Mouse (Mus musculus): ENCODE data around the gene Srpk2. TPM values are rescaled to one million over a fixed set of nuclear protein-coding genes. Genes with fewer than 3 reads are reported as not detected.
A peak's percentile ranks its signal among the peaks of the same experiment; 100 is the strongest.
"Not testable (repeated sequence)": the region's sequence is repeated elsewhere in the genome, so short reads cannot be mapped to it uniquely, and the experiment has no call there.

Gene Srpk2
- total RNA-seq, 2 experiments from 2014 or later = 40.7 to 44.6 TPM

DNA sequence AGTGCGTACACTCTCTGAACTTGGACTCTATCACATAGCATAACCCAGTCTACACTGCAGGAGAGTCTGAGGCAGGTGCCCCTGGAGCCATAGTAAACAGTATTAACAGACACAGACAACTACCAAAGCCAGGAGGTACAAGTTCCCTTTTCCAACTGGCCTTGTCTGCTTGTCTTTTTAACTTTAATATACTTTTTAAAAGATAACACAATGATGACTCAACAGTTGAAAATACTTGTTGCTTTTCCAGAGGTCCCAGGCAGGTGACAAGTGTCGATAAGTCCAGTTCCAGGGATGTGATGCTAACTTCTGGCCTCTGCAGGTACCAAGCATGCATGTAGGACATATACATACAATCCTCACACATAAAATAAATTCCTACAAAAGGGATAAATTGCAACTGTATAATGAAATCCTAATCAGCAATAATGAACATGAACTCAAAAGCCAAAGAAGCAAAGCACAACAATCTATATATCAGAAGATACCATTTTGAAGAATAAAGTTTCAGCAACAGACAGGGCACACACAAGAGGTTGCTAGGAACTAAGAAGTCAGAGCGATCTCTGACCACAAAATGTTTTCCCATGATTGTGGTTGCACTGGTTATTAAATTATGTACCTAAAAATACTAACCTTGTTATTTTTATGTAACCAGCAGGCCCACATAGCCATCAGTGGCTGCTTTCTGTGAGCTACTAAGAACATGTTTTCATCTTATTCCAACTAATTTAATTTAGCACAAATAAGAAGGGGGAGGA, 105.1 kb downstream of the Srpk2 start:
- intact Hi-C loops (cut with DNase I) = no loop called here
- DNase-seq = no peak

GRCm38 (mm10) chr5:23578322-23578957, 106.0 kb downstream of the Srpk2 start:
- intact Hi-C loops (cut with DNase I) = no loop called here
- DNase-seq = no peak

DNA sequence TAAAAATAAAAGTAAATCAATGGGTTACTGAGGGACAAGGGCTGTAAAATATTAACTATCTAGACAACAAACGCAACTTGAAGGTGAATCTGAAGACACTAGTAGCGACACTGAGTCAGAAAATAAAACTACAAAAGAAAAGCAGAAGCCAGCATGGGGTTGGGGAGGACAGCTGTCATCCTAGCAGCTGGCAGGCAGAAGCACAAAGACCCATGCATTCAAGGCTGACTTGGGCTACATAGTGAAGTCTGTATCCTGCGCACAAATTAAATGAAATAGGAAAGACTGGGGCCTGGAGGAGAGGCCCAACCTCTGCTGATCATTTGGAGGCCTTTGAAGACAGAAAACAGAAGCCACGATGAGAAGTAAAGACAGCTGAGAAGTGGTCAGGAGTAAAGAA, 106.6 kb downstream of the Srpk2 start:
- no peak for DNase-seq
- intact Hi-C loops (cut with DNase I) = no loop called here

DNA sequence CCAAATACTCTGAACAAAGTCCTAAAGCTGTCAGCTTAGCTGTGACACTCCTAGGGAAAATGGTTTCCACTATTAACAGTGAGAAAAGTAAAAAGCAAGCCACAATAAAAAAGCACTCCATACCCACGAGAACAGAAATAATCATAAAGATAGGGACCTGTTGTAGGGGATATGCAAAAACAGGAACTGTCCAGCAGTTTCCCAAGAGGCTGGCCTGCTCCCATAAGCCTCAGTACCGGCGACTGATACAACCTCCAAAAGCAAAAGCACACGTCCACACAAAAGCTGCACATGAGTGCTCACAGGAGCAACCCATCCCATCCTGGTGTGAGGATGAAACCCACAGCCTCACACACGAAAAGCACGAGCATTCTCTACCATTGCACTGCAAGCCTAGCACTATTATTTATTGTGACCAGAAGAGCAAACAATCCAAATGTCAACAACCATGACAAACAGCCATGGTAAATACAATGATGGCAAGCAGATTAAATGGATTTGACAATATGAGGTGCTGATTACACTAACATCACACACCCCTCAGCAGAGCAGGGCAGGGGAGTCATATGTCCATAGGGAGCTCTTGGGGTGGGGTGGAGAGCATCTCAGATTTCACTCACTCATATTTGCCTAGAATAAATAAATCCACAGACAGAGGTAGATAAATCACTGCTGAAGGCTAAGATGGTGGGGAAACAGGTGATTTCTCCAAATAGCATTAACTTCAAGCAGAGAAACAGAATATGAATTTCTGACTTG, 107.9 kb downstream of the Srpk2 start:
- DNase-seq = no peak
- intact Hi-C loops (cut with DNase I) = no loop called here

GRCm38 (mm10) chr5:23573942-23574341, 110.5 kb downstream of the Srpk2 start:
- no peak for DNase-seq
- intact Hi-C loops (cut with DNase I) = no loop called here

DNA sequence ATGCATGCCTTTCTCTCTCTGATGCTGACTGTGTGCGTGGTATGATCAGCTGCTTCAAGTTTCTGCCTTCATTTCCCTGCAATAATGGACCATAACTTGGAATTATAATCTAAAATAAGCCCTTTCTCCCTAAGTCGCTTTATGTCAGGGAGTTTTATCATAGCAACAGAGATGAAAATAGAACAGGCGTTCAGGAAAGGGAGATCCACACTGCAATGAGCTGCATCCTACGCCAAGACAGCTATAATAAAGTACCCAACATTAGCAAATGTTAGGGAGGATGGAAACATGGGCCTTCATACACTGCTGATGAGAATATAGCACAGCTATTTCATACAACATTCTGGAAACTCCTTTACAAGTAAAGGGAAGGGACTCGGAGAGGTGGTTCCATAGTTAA, 116.2 kb downstream of the Srpk2 start:
- intact Hi-C loops (cut with DNase I) = no loop called here

DNA sequence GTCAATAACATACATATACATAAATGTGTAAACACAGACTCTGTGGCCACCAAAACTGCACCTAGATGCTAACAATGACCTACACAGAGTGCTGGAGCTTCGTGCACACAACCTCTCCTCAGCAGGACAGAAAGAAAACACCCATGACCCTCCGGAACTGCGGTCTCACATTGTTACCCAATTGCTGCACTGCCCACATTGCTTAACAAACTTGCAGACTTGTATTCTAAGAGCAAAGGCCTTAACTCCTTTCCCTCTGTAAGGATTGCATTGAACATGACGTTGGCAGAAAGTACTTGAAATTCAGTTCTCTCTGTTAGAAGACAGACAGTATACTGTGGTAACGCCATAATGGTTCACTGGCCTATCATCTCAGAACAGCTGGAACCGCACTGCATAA, 118.0 kb downstream of the Srpk2 start:
- DNase-seq = no peak
- intact Hi-C loops (cut with DNase I) = no loop called here

More for the DNA sequence above, 116.2 kb downstream of the Srpk2 start:
- DNase-seq = no peak

DNA sequence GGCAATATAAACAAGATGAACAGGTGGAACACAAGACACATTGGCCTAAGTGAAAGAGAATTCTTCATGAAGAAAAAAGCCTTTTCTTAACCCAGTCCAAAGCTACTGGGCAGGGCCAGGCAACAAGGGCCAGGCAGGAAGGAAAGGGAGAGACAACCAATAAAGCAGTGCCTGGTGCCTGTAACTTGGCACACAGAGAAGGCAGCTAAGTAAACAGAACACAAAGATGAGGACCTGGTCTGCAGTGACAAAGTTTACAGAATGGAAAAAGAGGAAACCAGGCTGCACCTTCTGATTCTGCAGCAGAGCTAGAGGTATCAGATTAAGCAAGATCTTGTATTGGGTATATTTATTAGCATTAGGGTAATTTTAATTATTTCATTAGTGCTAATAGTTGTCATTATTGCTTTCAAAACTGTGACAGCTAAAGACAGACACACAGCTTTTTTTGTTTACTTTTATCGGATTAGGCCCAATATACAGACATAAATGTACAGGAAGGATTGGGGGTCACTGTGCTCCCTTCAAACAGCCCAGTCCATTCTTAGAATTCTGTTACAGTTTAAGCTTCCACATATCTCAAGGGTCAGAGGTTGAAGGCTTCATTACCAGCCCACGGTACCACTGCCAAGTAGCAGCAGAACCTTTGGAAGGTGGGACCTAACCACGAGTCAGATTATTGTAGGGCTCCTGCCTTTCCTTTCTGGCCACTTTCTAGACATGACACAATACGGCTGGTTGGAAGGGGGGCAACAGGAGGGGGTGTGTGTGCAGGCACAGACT, 121.9 kb downstream of the Srpk2 start:
- DNase-seq = no peak
- intact Hi-C loops (cut with DNase I) = no loop called here

DNA sequence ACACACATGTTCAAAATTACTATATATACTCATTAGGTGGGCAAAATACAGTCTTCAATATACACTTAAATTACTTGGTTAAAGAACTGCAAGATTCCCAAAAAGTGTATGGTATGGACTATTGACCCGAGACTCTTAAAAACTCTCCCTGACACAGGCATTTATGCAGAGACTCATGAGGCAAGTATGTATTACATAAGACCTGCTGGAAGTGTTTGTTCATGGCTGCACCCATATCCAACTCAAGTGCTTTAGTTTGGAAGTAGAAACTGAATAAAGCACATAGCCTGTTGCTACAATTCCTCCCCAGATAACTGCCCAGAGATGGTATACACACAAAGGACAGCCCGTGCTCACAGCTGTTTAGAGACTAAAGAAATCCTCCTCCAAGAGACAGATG, 123.2 kb downstream of the Srpk2 start:
- no peak for DNase-seq
- intact Hi-C loops (cut with DNase I) = no loop called here

DNA sequence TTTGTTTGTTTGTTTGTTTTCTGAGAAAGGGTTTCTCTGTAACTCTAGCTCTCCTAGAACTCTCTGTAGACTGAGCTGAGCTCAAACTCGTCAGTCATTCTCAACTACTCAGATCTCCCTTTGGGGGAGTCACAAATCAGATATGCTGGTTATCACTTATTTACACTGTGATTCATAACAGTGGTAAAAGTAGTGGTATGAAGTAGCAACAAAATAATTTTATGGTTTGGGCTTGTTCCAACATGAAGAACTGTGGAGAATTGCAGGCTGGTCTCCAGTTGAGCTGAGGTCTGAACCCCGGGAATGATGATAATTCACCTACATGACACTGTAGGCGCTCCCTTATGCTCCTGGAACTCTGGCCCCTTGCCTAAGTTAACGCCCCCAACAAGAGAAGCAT, 124.2 kb downstream of the Srpk2 start:
- intact Hi-C loops (cut with DNase I) = no loop called here
- DNase-seq = no peak

GRCm38 (mm10) chr5:23556007-23556770, 128.2 kb downstream of the Srpk2 start:
- DNase-seq = no peak
- intact Hi-C loops (cut with DNase I) = no loop called here

DNA sequence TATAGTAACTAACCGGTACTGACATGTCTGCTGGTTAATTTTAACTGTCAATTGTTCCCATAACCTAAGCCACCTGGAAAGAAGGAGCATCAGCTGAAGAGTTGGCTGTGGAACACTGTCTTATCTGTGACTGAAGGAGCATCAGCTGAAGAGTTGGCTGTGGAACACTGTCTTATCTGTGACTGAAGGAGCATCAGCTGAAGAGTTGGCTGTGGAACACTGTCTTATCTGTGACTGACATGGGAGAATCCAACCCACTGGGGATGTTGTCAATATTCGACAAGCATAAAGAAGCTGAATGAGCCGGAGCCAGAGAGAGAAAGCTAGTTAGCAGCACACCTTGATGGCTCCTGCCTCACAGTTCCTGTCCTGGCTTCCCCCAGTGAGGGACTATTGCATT, 131.1 kb downstream of the Srpk2 start:
- DNase-seq; intact Hi-C loops (cut with DNase I): not testable (repeated sequence)

DNA sequence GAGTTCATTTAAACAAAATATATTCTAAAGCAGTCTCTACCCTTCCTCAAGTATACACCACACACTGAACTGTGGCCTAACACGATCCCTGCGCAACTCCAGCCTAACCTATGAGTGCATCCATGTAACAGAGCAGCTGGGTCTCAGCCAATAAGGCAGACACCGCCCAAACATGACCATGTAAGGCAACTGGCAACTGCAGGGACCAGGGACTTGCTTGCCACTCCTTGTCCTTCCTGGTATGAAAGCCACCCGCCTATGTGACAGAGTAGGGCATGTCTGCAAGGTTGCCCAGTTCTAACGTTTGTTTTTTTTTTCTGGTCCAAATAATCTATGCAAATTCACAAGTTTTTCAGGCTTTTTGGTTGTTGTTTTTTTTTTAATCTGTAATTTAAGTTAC, 132.7 kb downstream of the Srpk2 start:
- intact Hi-C loops (cut with DNase I) = no loop called here
- DNase-seq = peak; percentile 22 to 53

DNA sequence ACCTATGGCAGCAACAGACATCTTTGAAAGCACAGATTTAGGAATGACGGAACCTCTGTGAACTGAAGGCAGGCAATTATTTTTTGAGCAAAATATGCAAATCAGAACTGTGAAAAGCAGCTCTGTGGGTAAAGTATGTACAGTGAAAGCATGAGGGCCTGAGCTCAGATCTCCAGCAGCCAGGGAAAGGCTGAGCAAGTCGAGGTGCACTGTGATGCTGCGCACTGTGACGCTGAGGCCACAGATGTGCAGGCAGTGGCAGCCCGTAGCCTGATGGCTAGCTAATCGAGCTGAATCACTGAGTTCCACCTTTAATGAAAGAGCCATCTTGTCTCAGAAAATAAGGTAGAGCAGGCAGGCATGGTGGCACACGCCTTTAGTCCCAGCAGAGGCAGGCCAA, 148.7 kb downstream of the Srpk2 start:
- intact Hi-C loops (cut with DNase I) = no loop called here
- DNase-seq = no peak

DNA sequence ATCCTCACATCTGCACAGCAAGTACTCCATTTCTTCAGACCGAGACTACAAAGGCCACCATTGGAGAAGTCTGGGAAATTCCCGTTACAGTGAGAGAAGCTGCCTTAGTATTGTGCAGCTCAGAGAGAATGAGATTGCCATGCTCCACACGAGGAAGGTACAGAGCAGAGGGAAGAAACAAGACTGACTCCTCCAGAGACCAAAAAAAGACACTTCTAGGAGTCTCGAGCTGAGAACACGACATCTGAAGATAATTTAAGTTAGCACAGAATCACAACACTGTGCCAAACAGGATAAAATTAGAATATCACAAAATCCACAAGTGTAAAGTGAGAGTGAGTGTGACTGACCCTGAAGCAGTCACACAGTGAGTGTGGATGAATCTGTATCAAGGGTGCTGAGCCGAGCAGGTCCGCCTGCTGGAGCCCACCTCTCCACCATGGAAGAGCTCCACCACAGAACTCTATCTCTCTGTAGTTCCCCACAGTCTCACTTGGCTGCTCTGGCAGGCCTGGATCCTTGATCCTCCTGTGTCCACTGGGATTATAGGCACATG, 152.8 kb downstream of the Srpk2 start:
- intact Hi-C loops (cut with DNase I) = no loop called here

GRCm38 (mm10) chr5:23531100-23531499, 153.3 kb downstream of the Srpk2 start:
- DNase-seq = no peak
- intact Hi-C loops (cut with DNase I) = no loop called here

More for the DNA sequence above, 152.8 kb downstream of the Srpk2 start:
- no peak for DNase-seq

- DNase-seq = no peak
- intact Hi-C loops (cut with DNase I) = loop anchor here (5.0 kb wide), 1 partner anchor 98 kb away; no protein-coding TSS in a partner anchor
Observed at GRCm38 (mm10) chr5:23524621-23525020, 159.8 kb downstream of the Srpk2 start.

- DNase-seq = no peak
- intact Hi-C loops (cut with DNase I) = loop anchor here (5.0 kb wide), 1 partner anchor 98 kb away; no protein-coding TSS in a partner anchor
Observed at GRCm38 (mm10) chr5:23523936-23524335, 160.5 kb downstream of the Srpk2 start.

- DNase-seq = no peak
- intact Hi-C loops (cut with DNase I) = loop anchor here (5.0 kb wide), 1 partner anchor 101 kb away; no protein-coding TSS in a partner anchor
Observed at GRCm38 (mm10) chr5:23521645-23522044, 162.8 kb downstream of the Srpk2 start.
